Mouse (Mus musculus) cortical plate, adult 2 months (tissue): ENCODE measurements around the gene Speer4f2.

Source experiments
- CTCF ChIP-seq: fragments of 200-500 bp; IDR thresholded peaks from 2 replicates; pipeline ENCODE4 v1.5.1; 2011; ENCODE audit warnings: mild to moderate bottlenecking, control low read depth, low read length; ENCODE audit not compliant: insufficient read depth; ENCODE audit errors: extremely low read depth
- POLR2A ChIP-seq: fragments of 200-500 bp; IDR thresholded peaks from 2 replicates; pipeline ENCODE4 v1.6.1; 2011; ENCODE audit warnings: mild to moderate bottlenecking, low read length, control low read depth; ENCODE audit not compliant: insufficient read depth; ENCODE audit errors: extremely low read depth

- TF ChIP-seq CTCF (no peak), POLR2A (no peak)
Observed at GRCm38 (mm10) chr5:17334836-17335235, 38.1 kb upstream of the Speer4f2 start.
